Mouse (Mus musculus) CH12.LX (cell line): ENCODE measurements around the gene Zfp637. TPM values are rescaled to one million over a fixed set of nuclear protein-coding genes. Genes with fewer than 3 reads are reported as not detected.

Experiments
- DNase-seq: peaks from one replicate; pipeline ENCODE4 v3.0.0-alpha.2; 2013; ENCODE audit errors: extremely low read depth
- H3K27ac ChIP-seq: 2 replicates; pipeline ENCODE4 v1.5.1; 2012; ENCODE audit warnings: low read depth, mild to moderate bottlenecking, control low read depth, moderate library complexity; ENCODE audit not compliant: insufficient read depth
- H3K27me3 ChIP-seq: replicated peaks from 2 replicates; pipeline ENCODE3; 2012; ENCODE audit warnings: inconsistent platforms
- H3K36me3 ChIP-seq, 2 experiments: replicated peaks in 1 of 2; 2 replicates each; pipeline versions ENCODE3 to v1.6.1; 2012; ENCODE audit warnings: inconsistent platforms in 1 of 2, low read length in 1 of 2, mild to moderate bottlenecking in 1 of 2, mixed read lengths in 1 of 2, moderate library complexity in 1 of 2; ENCODE audit not compliant: control insufficient read depth in 1 of 2, insufficient read depth in 1 of 2
- H3K4me1 ChIP-seq, 2 experiments: 2 replicates each; pipeline ENCODE4 v1.6.1; 2012; ENCODE audit warnings: inconsistent platforms in 1 of 2, moderate library complexity in 1 of 2; ENCODE audit not compliant: insufficient read depth in 2 of 2, control insufficient read depth in 1 of 2
- H3K4me2 ChIP-seq: 2 replicates; pipeline ENCODE4 v1.6.1; 2012; ENCODE audit warnings: low read depth, mild to moderate bottlenecking, control low read depth; ENCODE audit not compliant: poor library complexity, insufficient read depth, severe bottlenecking
- H3K4me3 ChIP-seq, 3 experiments: fragments of 150-350 bp in 1 of 3; sonication (generic) in 1 of 3; replicated peaks in 1 of 3; 2 replicates each; pipeline versions ENCODE3 to v1.5.1; 2011 to 2012; ENCODE audit warnings: low read depth in 2 of 3, low read length in 2 of 3, mild to moderate bottlenecking in 2 of 3, moderate library complexity in 2 of 3, control low read depth in 1 of 3, improper control_type of control experiment in 1 of 3, inconsistent platforms in 1 of 3, mixed read lengths in 1 of 3; ENCODE audit not compliant: poor library complexity in 1 of 3
- H3K79me2 ChIP-seq: replicated peaks from 2 replicates; pipeline ENCODE4 v1.6.1; 2012; ENCODE audit warnings: mild to moderate bottlenecking, moderate library complexity; ENCODE audit not compliant: control insufficient read depth, poor library complexity, insufficient read depth, severe bottlenecking; ENCODE audit errors: extremely low read depth
- H3K9ac ChIP-seq: 2 replicates; pipeline ENCODE4 v1.6.1; 2012; ENCODE audit warnings: low read depth, mild to moderate bottlenecking, control low read depth, moderate library complexity; ENCODE audit not compliant: insufficient read depth
- H3K9me3 ChIP-seq: replicated peaks from 2 replicates; pipeline ENCODE3; 2012; ENCODE audit warnings: low read length, inconsistent platforms, mixed read lengths
- BHLHE40 ChIP-seq: IDR thresholded peaks from 2 replicates; pipeline ENCODE4 v1.6.1; 2011; ENCODE audit warnings: mild to moderate bottlenecking, low read depth, low read length, improper control_type of control experiment
- CHD1 ChIP-seq: IDR thresholded peaks from 2 replicates; pipeline ENCODE4 v1.6.1; 2012; ENCODE audit warnings: low read depth, low read length, improper control_type of control experiment, inconsistent platforms
- CHD2 ChIP-seq: IDR thresholded peaks from 2 replicates; pipeline ENCODE4 v1.6.1; 2011; ENCODE audit warnings: low read length, improper control_type of control experiment
- CTCF ChIP-seq, 2 experiments: IDR thresholded peaks in 1 of 2; conservative IDR thresholded peaks in 1 of 2; 2 replicates each; pipeline ENCODE4 v1.5.1; 2011 to 2012; ENCODE audit warnings: low read depth in 2 of 2, low read length in 2 of 2, improper control_type of control experiment in 1 of 2, inconsistent platforms in 1 of 2, mild to moderate bottlenecking in 1 of 2, moderate library complexity in 1 of 2
- E2F4 ChIP-seq: IDR thresholded peaks from 2 replicates; pipeline ENCODE4 v1.6.1; 2011; ENCODE audit warnings: low read depth, low read length, improper control_type of control experiment; ENCODE audit not compliant: insufficient replicate concordance
- EP300 ChIP-seq: IDR thresholded peaks from 2 replicates; pipeline ENCODE4 v1.6.1; 2011; ENCODE audit warnings: low read length, improper control_type of control experiment
- GABPA ChIP-seq: IDR thresholded peaks from 2 replicates; pipeline ENCODE4 v1.6.1; 2012; ENCODE audit warnings: low read depth, low read length, improper control_type of control experiment, inconsistent platforms; ENCODE audit not compliant: insufficient replicate concordance
- HCFC1 ChIP-seq: IDR thresholded peaks from 2 replicates; pipeline ENCODE4 v1.6.1; 2012; ENCODE audit warnings: low read depth, mild to moderate bottlenecking, inconsistent platforms, low read length, improper control_type of control experiment
- JUND ChIP-seq: conservative IDR thresholded peaks from 2 replicates; pipeline ENCODE4 v1.6.1; 2011; ENCODE audit warnings: low read depth, low read length, improper control_type of control experiment
- MAFK ChIP-seq: IDR thresholded peaks from 2 replicates; pipeline ENCODE4 v1.6.1; 2011; ENCODE audit warnings: low read length, improper control_type of control experiment; ENCODE audit not compliant: insufficient replicate concordance
- MAX ChIP-seq: IDR thresholded peaks from 2 replicates; pipeline ENCODE4 v1.6.1; 2011; ENCODE audit warnings: low read length, improper control_type of control experiment
- MEF2A ChIP-seq: IDR thresholded peaks from 2 replicates; pipeline ENCODE4 v1.6.1; 2014; ENCODE audit warnings: low read depth, mild to moderate bottlenecking, inconsistent platforms, low read length, improper control_type of control experiment, borderline replicate concordance
- MXI1 ChIP-seq: IDR thresholded peaks from 2 replicates; pipeline ENCODE4 v1.6.1; 2011; ENCODE audit warnings: mild to moderate bottlenecking, low read depth, low read length, improper control_type of control experiment
- PAX5 ChIP-seq: IDR thresholded peaks from 2 replicates; pipeline ENCODE4 v1.6.1; 2012; ENCODE audit warnings: low read length, inconsistent platforms, mixed read lengths
- TBP ChIP-seq: conservative IDR thresholded peaks from 2 replicates; pipeline ENCODE4 v1.6.1; 2011; ENCODE audit warnings: low read depth, low read length, improper control_type of control experiment
- TCF12 ChIP-seq: IDR thresholded peaks from 2 replicates; pipeline ENCODE4 v1.6.1; 2014; ENCODE audit warnings: low read depth, mild to moderate bottlenecking, inconsistent platforms, low read length, improper control_type of control experiment
- UBTF ChIP-seq: IDR thresholded peaks from 2 replicates; pipeline ENCODE4 v1.6.1; 2012; ENCODE audit warnings: low read depth, mild to moderate bottlenecking, inconsistent platforms, low read length, improper control_type of control experiment, moderate library complexity
- ZC3H11A ChIP-seq: IDR thresholded peaks from 2 replicates; pipeline ENCODE4 v1.6.1; 2012; ENCODE audit warnings: low read depth, mild to moderate bottlenecking, inconsistent platforms, low read length, improper control_type of control experiment
- dilution Hi-C: fragments of 300-500 bp; cut with MboI; formaldehyde crosslinking; loops from 2 replicates; pipeline ENCODE4 v1.14.3; 2020; ENCODE audit warnings: low sequenced_read_pairs; ENCODE audit not compliant: extremely low pct_unique_long_range_greater_than_20kb, extremely low pct_ligation_motif_present
- in situ Hi-C: fragments of 300-500 bp; cut with MboI; formaldehyde crosslinking; loops from 3 replicates; pipeline ENCODE4 v1.14.3; 2019; ENCODE audit warnings: low sequenced_read_pairs, low pct_ligation_motif_present, low pct_unique_long_range_greater_than_20kb, mixed read lengths
- polyA plus RNA-seq: library from polyadenylated mRNA; unstranded; fragments of >175 nt; gene quantifications from 2 replicates; pipeline ENCODE4 v1.2.1, GENCODE M21; 2012; ENCODE audit warnings: low read depth; ENCODE audit not compliant: insufficient read length
- total RNA-seq, 2 experiments: library from RNA; depleted of rRNA; stranded (reverse); fragments of 300-350 nt in 1 of 2; fragments of >200 nt in 1 of 2; gene quantifications; 2 replicates each; pipeline ENCODE4 v1.2.3; 2012 to 2014

Gene Zfp637
- total and polyA plus RNA-seq, 3 experiments: 12.5 to 19.7 (median 18.7) TPM

DNA sequence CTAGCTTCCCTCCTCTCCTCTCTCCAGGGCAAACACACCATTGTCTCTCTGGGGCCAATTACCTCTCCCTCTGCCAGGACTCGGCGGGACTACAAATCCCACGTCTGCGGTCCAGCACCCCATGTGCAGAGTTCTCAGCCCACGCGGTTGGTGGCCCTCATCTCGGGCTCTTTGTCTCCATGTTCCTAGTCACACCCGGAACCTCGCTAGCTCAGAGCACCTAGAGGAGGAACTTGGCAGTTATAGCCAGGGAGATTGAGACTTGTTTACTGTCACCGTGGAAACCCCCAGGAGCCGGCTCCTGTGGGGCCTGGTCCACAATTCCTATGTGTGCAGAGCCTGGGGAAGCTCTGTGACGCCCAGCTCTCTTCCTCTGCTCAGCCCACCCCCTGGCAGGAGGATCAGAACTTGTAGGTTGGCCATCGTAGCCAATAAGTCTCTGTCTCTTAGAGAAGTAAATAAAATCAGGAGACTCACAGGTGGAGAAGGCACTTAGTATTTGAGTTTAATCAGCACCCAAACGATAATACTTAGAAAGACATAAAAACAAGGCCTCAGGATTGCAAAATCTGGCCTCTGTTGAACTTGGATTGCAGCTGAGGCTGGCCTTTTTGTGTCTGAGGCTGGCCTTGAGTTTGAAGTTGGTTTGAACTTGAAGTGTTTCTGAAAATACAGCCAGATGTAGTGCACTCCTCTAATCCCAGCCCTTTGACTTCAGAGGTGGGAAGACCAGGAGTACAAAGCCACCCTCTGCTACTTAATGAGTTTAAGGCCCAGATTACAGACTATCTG is 50.6 kb downstream of the Zfp637 start:
- no peaks in the 10 kb centered on the region for H3K79me2 ChIP-seq
- no peaks in the 10 kb centered on the region for H3K36me3 ChIP-seq
- no peak overlapping the region for H3K4me2 ChIP-seq
- H3K9me3 ChIP-seq: no peaks in the 10 kb centered on the region
- no peak overlapping the region for H3K27ac ChIP-seq
- TF ChIP-seq MAX (no peak), MEF2A (no peak), BHLHE40 (no peak), HCFC1 (no peak), TBP (no peak), JUND (no peak), UBTF (no peak), MXI1 (no peak), MAFK (no peak), GABPA (no peak), CTCF (conservative IDR thresholded peaks at IDR 0.05 in 1 of 2, IDR thresholded peaks at IDR 0.05 in 1 of 2; ENCODE audit: low read depth in 2 of 2, low read length in 2 of 2) (no peak), E2F4 (no peak), ZC3H11A (no peak), CHD2 (no peak)
- TF ChIP-seq, all 38 proteins: peak for 0
- in situ Hi-C loops (no loop called here), dilution Hi-C loops (no loop called here)
- Histone ChIP-seq H3K9ac (no peak overlapping the region), H3K4me3 (no peak overlapping the region), H3K4me1 (peaks cover 0 to 30% of the 10 kb centered on the region in 2 experiments; a peak in 3 of 4 replicates), H3K27me3 (no peaks in the 10 kb centered on the region)
- DNase-seq: no peak

- peaks cover 0 to 30% of the 10 kb centered on the region in 2 experiments; a peak in 3 of 4 replicates for H3K4me1 ChIP-seq
- H3K9me3 ChIP-seq: no peaks in the 10 kb centered on the region
- H3K4me3 ChIP-seq: no peak overlapping the region
- H3K27me3 ChIP-seq: no peaks in the 10 kb centered on the region
- in situ Hi-C loops: no loop called here
- DNase-seq: no peak
- no peaks in the 10 kb centered on the region for H3K36me3 ChIP-seq
- dilution Hi-C loops: no loop called here
- H3K9ac ChIP-seq: no peak overlapping the region
- H3K27ac ChIP-seq: no peak overlapping the region
- H3K79me2 ChIP-seq: no peaks in the 10 kb centered on the region
- TF ChIP-seq TCF12 (no peak), TBP (no peak), PAX5 (no peak), CHD1 (no peak), EP300 (no peak)
- H3K4me2 ChIP-seq: no peak overlapping the region
Measured at GRCm38 (mm10) chr6:117892386-117892785, 51.4 kb downstream of the Zfp637 start.
